8 mouse cellular contexts compared by ENCODE assay signal in genomic region chr10:80148610-80149290, GRCm38 (mm10). TPM values are rescaled to one million over a fixed set of nuclear protein-coding genes. Genes with fewer than 3 reads are reported as not detected.
DNase-seq lines count a peak whose midpoint lies in the region; ATAC-seq and TF ChIP-seq lines count a peak whose summit lies in the region.

No protein-coding gene starts in this region.

- H3K27ac ChIP-seq in ES-E14 (ENCODE audit: insufficient read depth, low read depth, low read length, poor library complexity, severe bottlenecking): peak overlapping the region; percentile 98
- peak overlapping the region; percentile 100 for H3K27ac ChIP-seq in forebrain, embryonic 14.5 days (ENCODE audit: low read depth, low read length)
- peak overlapping the region; percentile 98 for H3K27ac ChIP-seq in layer of hippocampus, adult 2 months
- peak overlapping the region; percentile 99 for H3K27ac ChIP-seq in lung, embryonic 15.5 days

- peak overlapping the region; percentile 80 to 83 for H3K4me3 ChIP-seq in ES-E14 (ENCODE audit: insufficient read depth in 1 of 2, low read depth in 1 of 2, low read length in 2 of 2, poor library complexity in 1 of 2, severe bottlenecking in 1 of 2)
- H3K4me3 ChIP-seq in forebrain, embryonic 14.5 days (ENCODE audit: low read depth, low read length): peak overlapping the region; percentile 100
- H3K4me3 ChIP-seq in layer of hippocampus, adult 2 months: peak overlapping the region; percentile 94
- peak overlapping the region; percentile 81 for H3K4me3 ChIP-seq in lung, embryonic 15.5 days

- peaks cover 0 to 38% of the 10 kb centered on the region in 2 experiments; a peak in 3 of 4 replicates for H3K4me1 ChIP-seq in ES-E14 (ENCODE audit: control insufficient read depth in 2 of 2, insufficient read depth in 2 of 2, low read length in 2 of 2, poor library complexity in 1 of 2)
- H3K4me1 ChIP-seq in forebrain, embryonic 14.5 days (ENCODE audit: control insufficient read depth, insufficient read depth, low read length): peaks cover 13% of the 10 kb centered on the region
- H3K4me1 ChIP-seq in lung, embryonic 15.5 days: peaks cover 53% of the 10 kb centered on the region

- peak; percentile 78 for DNase-seq in ES-E14 (ENCODE audit: low read depth, low spot score)
- peak; percentile 94 for DNase-seq in cerebellum, adult 11 months
- peak; percentile 96 for DNase-seq in forebrain, embryonic 14.5 days (ENCODE audit: low spot score)
- DNase-seq in heart, postnatal 14 days: peak; percentile 97
- peak; percentile 91 to 95 for DNase-seq in layer of hippocampus, adult 2 months (ENCODE audit: low spot score in 2 of 2)
- peak; percentile 93 for DNase-seq in ovary, postnatal 10 days (ENCODE audit: low spot score)
- DNase-seq in thymus, postnatal 0 days (ENCODE audit: low spot score): peak; percentile 92

- peak overlapping the region; percentile 64 for H3K4me2 ChIP-seq in forebrain, embryonic 14.5 days (ENCODE audit: low read length)
- peak overlapping the region; percentile 89 for H3K4me2 ChIP-seq in lung, embryonic 15.5 days

- intact Hi-C loops in heart, postnatal 14 days (cut with DNase I): loop anchor here (1.0 kb wide), 1 partner anchor 11 kb away; no protein-coding TSS in a partner anchor

- ATAC-seq in forebrain, embryonic 14.5 days: peak; percentile 52
- ATAC-seq in lung, embryonic 15.5 days (ENCODE audit: borderline replicate concordance, extremely low read depth, low FRiP score, low TSS enrichment): peak; percentile 66

- under 1% methylated on average over 55 of the region's 57 CpGs for WGBS in forebrain, embryonic 14.5 days
- 0% methylated on average over 57 of the region's 57 CpGs for WGBS in lung, embryonic 15.5 days

- in situ Hi-C loops in ES-E14 (cut with MboI; ENCODE audit: low sequenced_read_pairs in 2 of 2, unreplicated experiment in 2 of 2): no loop called here

- no peaks in the 10 kb centered on the region for H3K9me3 ChIP-seq in ES-E14 (ENCODE audit: control insufficient read depth, insufficient read depth, low read depth, low read length)
- H3K9me3 ChIP-seq in forebrain, embryonic 14.5 days (replicated peaks; ENCODE audit: control insufficient read depth, low read length): no peaks in the 10 kb centered on the region
- no peaks in the 10 kb centered on the region for H3K9me3 ChIP-seq in lung, embryonic 15.5 days

- peaks cover 46% of the 10 kb centered on the region for H3K36me3 ChIP-seq in ES-E14 (ENCODE audit: control insufficient read depth, insufficient read depth, low read length, poor library complexity, severe bottlenecking)
- peaks cover 61% of the 10 kb centered on the region for H3K36me3 ChIP-seq in forebrain, embryonic 14.5 days (ENCODE audit: control insufficient read depth, insufficient read depth, low read length)
- peaks cover 38% of the 10 kb centered on the region for H3K36me3 ChIP-seq in lung, embryonic 15.5 days

- H3K27me3 ChIP-seq in forebrain, embryonic 14.5 days (replicated peaks; ENCODE audit: control insufficient read depth, insufficient read depth, low read length): no peaks in the 10 kb centered on the region
- no peaks in the 10 kb centered on the region for H3K27me3 ChIP-seq in lung, embryonic 15.5 days

- peak overlapping the region; percentile 89 for H3K9ac ChIP-seq in ES-E14 (ENCODE audit: insufficient read depth, low read depth, low read length, poor library complexity, severe bottlenecking)
- H3K9ac ChIP-seq in forebrain, embryonic 14.5 days (ENCODE audit: low read length): peak overlapping the region; percentile 99
- peak overlapping the region; percentile 71 for H3K9ac ChIP-seq in lung, embryonic 15.5 days

- peak; percentile 84 for TF ChIP-seq CTCF in layer of hippocampus, adult 2 months (conservative IDR thresholded peaks at IDR 0.05)

TF ChIP-seq in ES-E14, 5 proteins besides CTCF, POLR2A, EP300 and RAD21:
- TF ChIP-seq ZNF384 (IDR thresholded peaks at IDR 0.05; ENCODE audit: low read depth, low read length) (peak; percentile 92), ZC3H11A (IDR thresholded peaks at IDR 0.05; ENCODE audit: borderline replicate concordance, low read depth, low read length) (no peak; the same call in 1 of the 2 replicates), HCFC1 (IDR thresholded peaks at IDR 0.05; ENCODE audit: borderline replicate concordance, insufficient read depth, low read length) (peak; percentile 54; the same call in 1 of the 2 replicates), MAFK (IDR thresholded peaks at IDR 0.05; ENCODE audit: insufficient read depth, low read depth, low read length) (peak; percentile 92)

RNA-seq across cellular contexts. Expression of gene Midn, which starts 0.7 kb away (rescaled TPM):
- total RNA-seq in ES-E14 (2012; rRNA removed): 38.3 and 42.6 TPM in 2 replicates
- polyA plus RNA-seq in forebrain, embryonic 14.5 days (2014; fragmentation: Nextera tagmentation; extraction: Ambion mirVana): 67.0 and 73.6 TPM in 2 replicates
- total RNA-seq in heart, postnatal 14 days (2021): 100 to 1,000 TPM; 158 to 178 TPM
- 10 to 100 TPM; 53.1 to 54.5 TPM for total RNA-seq in layer of hippocampus, adult 2 months (2021)
- polyA plus RNA-seq in lung, embryonic 15.5 days (2015; fragmentation: Nextera tagmentation; extraction: Ambion mirVana): 17.5 and 18.6 TPM in 2 replicates
- polyA plus RNA-seq in thymus, postnatal 0 days (2015; fragmentation: Nextera tagmentation; extraction: Ambion mirVana): 13.1 and 18.8 TPM in 2 replicates

RNA-seq across cellular contexts. Expression of gene Cbarp, which starts 8.1 kb away (rescaled TPM):
- total RNA-seq in ES-E14 (2012; rRNA removed): 20.9 and 41.0 TPM in 2 replicates
- polyA plus RNA-seq in forebrain, embryonic 14.5 days (2014; fragmentation: Nextera tagmentation; extraction: Ambion mirVana): 41.0 and 42.4 TPM in 2 replicates
- 1 to 10 TPM; 3.0 to 3.3 TPM for total RNA-seq in heart, postnatal 14 days (2021)
- total RNA-seq in layer of hippocampus, adult 2 months (2021): 100 to 1,000 TPM; 331 to 341 TPM
- polyA plus RNA-seq in lung, embryonic 15.5 days (2015; fragmentation: Nextera tagmentation; extraction: Ambion mirVana): 3.9 and 5.0 TPM in 2 replicates
- 3.5 and 4.3 TPM in 2 replicates for polyA plus RNA-seq in thymus, postnatal 0 days (2015; fragmentation: Nextera tagmentation; extraction: Ambion mirVana)

RNA-seq across cellular contexts. Expression of gene Atp5d, which starts 10.3 kb away (rescaled TPM):
- total RNA-seq in ES-E14 (2012; rRNA removed): 217 and 226 TPM in 2 replicates
- 412 and 467 TPM in 2 replicates for polyA plus RNA-seq in forebrain, embryonic 14.5 days (2014; fragmentation: Nextera tagmentation; extraction: Ambion mirVana)
- 1,000 to 10,000 TPM; 1,168 to 1,183 TPM for total RNA-seq in heart, postnatal 14 days (2021)
- 100 to 1,000 TPM; 332 to 344 TPM for total RNA-seq in layer of hippocampus, adult 2 months (2021)
- 521 and 541 TPM in 2 replicates for polyA plus RNA-seq in lung, embryonic 15.5 days (2015; fragmentation: Nextera tagmentation; extraction: Ambion mirVana)
- 588 TPM in 2 replicates for polyA plus RNA-seq in thymus, postnatal 0 days (2015; fragmentation: Nextera tagmentation; extraction: Ambion mirVana)

RNA-seq across cellular contexts. Expression of gene Cirbp, which starts 17.0 kb away (rescaled TPM):
- 69.6 and 105 TPM in 2 replicates for total RNA-seq in ES-E14 (2012; rRNA removed)
- 239 and 266 TPM in 2 replicates for polyA plus RNA-seq in forebrain, embryonic 14.5 days (2014; fragmentation: Nextera tagmentation; extraction: Ambion mirVana)
- total RNA-seq in heart, postnatal 14 days (2021): 10 to 100 TPM; 40.4 to 64.3 TPM
- 100 to 1,000 TPM in 1 of 2 experiments, 10 to 100 TPM in 1; 88.3 to 103 TPM for total RNA-seq in layer of hippocampus, adult 2 months (2021)
- polyA plus RNA-seq in lung, embryonic 15.5 days (2015; fragmentation: Nextera tagmentation; extraction: Ambion mirVana): 94.6 and 95.1 TPM in 2 replicates
- polyA plus RNA-seq in thymus, postnatal 0 days (2015; fragmentation: Nextera tagmentation; extraction: Ambion mirVana): 226 and 376 TPM in 2 replicates

RNA-seq across cellular contexts. Expression of gene 1600002K03Rik, which starts 24.0 kb away (rescaled TPM):
- total RNA-seq in ES-E14 (2012; rRNA removed): 25.4 and 31.2 TPM in 2 replicates
- 7.2 and 9.0 TPM in 2 replicates for polyA plus RNA-seq in forebrain, embryonic 14.5 days (2014; fragmentation: Nextera tagmentation; extraction: Ambion mirVana)
- total RNA-seq in heart, postnatal 14 days (2021): 1 to 10 TPM; 3.8 to 4.7 TPM
- total RNA-seq in layer of hippocampus, adult 2 months (2021): 1 to 10 TPM; 7.0 to 7.4 TPM
- 11.6 and 14.7 TPM in 2 replicates for polyA plus RNA-seq in lung, embryonic 15.5 days (2015; fragmentation: Nextera tagmentation; extraction: Ambion mirVana)
- polyA plus RNA-seq in thymus, postnatal 0 days (2015; fragmentation: Nextera tagmentation; extraction: Ambion mirVana): 15.3 and 15.4 TPM in 2 replicates

Comparison
In these comparisons a context has a peak if more than half of its experiments do, and no peak if none do; other contexts are left out.
1. Peak in every context shown above with its lines: DNase-seq, ATAC-seq, H3K4me3 ChIP-seq and H3K27ac ChIP-seq.